Mouse (Mus musculus) neural tube, embryonic 15.5 days (tissue): ENCODE measurements around the gene Fam117a. TPM values are rescaled to one million over a fixed set of nuclear protein-coding genes. Genes with fewer than 3 reads are reported as not detected.

Experiments used
- ATAC-seq: fragments of 200-750 bp; cut with Nextera tagmentation; 2 replicates; pipeline ENCODE4 v1.8.0; 2017; ENCODE audit warnings: mild to moderate bottlenecking, moderate TSS enrichment, moderate library complexity; ENCODE audit not compliant: low FRiP score
- H3K27ac ChIP-seq: fragments of 300-500 bp; sonication (generic); replicated peaks from 2 replicates; pipeline ENCODE4 v1.5.1; 2015; ENCODE audit warnings: mild to moderate bottlenecking, inconsistent platforms
- H3K27me3 ChIP-seq: fragments of 300-500 bp; sonication (generic); replicated peaks from 2 replicates; pipeline ENCODE4 v1.6.1; 2015; ENCODE audit warnings: inconsistent platforms
- H3K36me3 ChIP-seq: fragments of 300-500 bp; sonication (generic); 2 replicates; pipeline ENCODE4 v1.6.1; 2015; ENCODE audit warnings: inconsistent platforms
- H3K4me1 ChIP-seq: fragments of 300-500 bp; sonication (generic); 2 replicates; pipeline ENCODE4 v1.6.1; 2015; ENCODE audit warnings: inconsistent platforms
- H3K4me2 ChIP-seq: fragments of 300-500 bp; sonication (generic); 2 replicates; pipeline ENCODE4 v1.6.1; 2015; ENCODE audit warnings: inconsistent platforms, mild to moderate bottlenecking, moderate library complexity
- H3K4me3 ChIP-seq: fragments of 300-500 bp; sonication (generic); replicated peaks from 2 replicates; pipeline ENCODE4 v1.5.1; 2015; ENCODE audit warnings: mild to moderate bottlenecking, inconsistent platforms
- H3K9ac ChIP-seq: fragments of 300-500 bp; sonication (generic); replicated peaks from 2 replicates; pipeline ENCODE4 v1.6.1; 2015; ENCODE audit warnings: mild to moderate bottlenecking, inconsistent platforms
- H3K9me3 ChIP-seq: fragments of 300-500 bp; sonication (generic); replicated peaks from 2 replicates; pipeline ENCODE4 v1.6.1; 2016; ENCODE audit warnings: inconsistent platforms
- WGBS: fragments of 180-500 bp; shearing (Covaris S2); methylation state at CpG from one replicate; pipeline ENCODE4 v1.1.7; 2015; ENCODE audit warnings: mixed read lengths; 5-methylcytosine and 5-hydroxymethylcytosine counted together
- polyA plus RNA-seq: library from polyadenylated mRNA; unstranded; fragments of >200 nt; fragmentation: Nextera tagmentation; extraction: Ambion mirVana; gene quantifications from 2 replicates; pipeline ENCODE4 v1.2.1, GENCODE M21; 2015

The Fam117a gene
- polyA plus RNA-seq, 1 experiment from 2014 or later, result 2.4 TPM

DNA sequence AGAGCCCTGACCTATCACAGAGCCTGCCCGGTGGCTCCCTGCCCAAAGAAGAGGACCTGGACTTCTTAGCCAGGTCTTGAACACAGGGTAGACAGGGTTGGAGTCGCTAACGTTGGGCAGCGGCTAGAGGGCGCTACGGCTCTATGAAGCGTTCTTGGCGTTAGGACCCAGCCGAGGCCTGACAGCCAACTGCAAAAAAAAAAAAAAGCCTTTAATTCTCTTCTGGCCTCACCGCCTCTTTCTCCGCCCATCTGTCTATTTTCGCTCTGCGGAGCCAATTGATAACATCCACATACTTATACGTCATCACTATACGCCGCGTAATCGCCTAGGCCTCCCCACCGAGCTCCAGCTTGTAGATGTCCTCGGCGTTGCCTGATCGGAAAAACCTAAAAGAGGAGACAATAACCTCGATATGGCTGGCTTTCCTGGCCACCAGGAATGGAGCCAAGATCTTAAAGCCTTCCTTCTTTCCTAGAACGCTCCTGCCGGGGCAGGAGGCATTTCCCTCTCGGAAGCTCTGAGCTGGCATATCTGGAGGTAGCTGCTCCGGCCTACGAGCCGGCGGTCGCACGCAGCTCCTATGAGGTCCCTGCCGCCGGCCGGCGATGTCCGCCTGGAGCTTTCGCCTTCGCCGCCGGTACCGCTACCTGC lies 47.6 kb downstream of the Fam117a start, which contains the start of gene Slc35b1:
TSS of gene Slc35b1 (plus strand) at position 374 of the 654 bp plus-strand sequence.
- Histone ChIP-seq H3K9me3 (no peaks in the 10 kb centered on the region), H3K36me3 (peaks cover 28% of the 10 kb centered on the region), H3K9ac (peak within 1 kb of the TSS; percentile 97), H3K27ac (peak within 1 kb of the TSS; percentile 93), H3K4me1 (peaks cover 21% of the 10 kb centered on the region), H3K4me2 (peak within 1 kb of the TSS; percentile 66), H3K27me3 (no peaks in the 10 kb centered on the region), H3K4me3 (peak within 1 kb of the TSS; percentile 95)
- 0% methylated on average over 42 of the region's 42 CpGs for WGBS
- peak; percentile 95 for ATAC-seq

- peak overlapping the region; percentile 93 for H3K27ac ChIP-seq
- peaks cover 21% of the 10 kb centered on the region for H3K4me1 ChIP-seq
- under 1% methylated on average over 14 of the region's 14 CpGs for WGBS
- peak overlapping the region; percentile 66 for H3K4me2 ChIP-seq
- peak overlapping the region; percentile 97 for H3K9ac ChIP-seq
- peaks cover 33% of the 10 kb centered on the region for H3K36me3 ChIP-seq
- no peaks in the 10 kb centered on the region for H3K9me3 ChIP-seq
- no peaks in the 10 kb centered on the region for H3K27me3 ChIP-seq
- ATAC-seq, result peak; percentile 39; the same call in 1 of the 2 replicates
- H3K4me3 ChIP-seq, result peak overlapping the region; percentile 95
Observed at GRCm38 (mm10) chr11:95384973-95385320, 48.1 kb downstream of the Fam117a start.

GRCm38 (mm10) chr11:95387354-95387753 lies 50.5 kb downstream of the Fam117a start:
- Histone ChIP-seq H3K4me1 (peaks cover 26% of the 10 kb centered on the region), H3K36me3 (peaks cover 55% of the 10 kb centered on the region), H3K4me3 (no peak overlapping the region), H3K27me3 (no peaks in the 10 kb centered on the region), H3K27ac (no peak overlapping the region), H3K4me2 (no peak overlapping the region), H3K9ac (no peak overlapping the region), H3K9me3 (no peaks in the 10 kb centered on the region)
- 90% methylated on average over 7 of the region's 7 CpGs for WGBS
- no peak for ATAC-seq

DNA sequence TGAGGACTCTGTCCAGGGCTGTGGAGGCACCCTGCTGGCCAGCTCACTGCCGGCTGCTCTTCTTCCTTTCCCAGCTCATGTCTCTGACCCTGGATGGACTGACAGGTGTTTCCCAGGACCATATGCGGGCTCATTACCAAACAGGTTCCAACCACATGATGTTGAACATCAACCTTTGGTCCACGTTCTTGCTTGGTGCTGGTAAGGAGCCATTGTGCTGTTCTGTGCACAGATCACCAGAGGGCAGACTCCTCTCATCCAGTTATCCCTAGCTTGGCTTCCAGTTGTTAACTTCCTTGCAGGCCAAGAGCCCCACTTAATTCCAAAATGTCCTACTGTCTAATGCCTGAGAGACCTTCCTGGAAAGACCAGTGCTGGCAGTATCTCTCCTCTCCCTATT lies 52.2 kb downstream of the Fam117a start:
- WGBS, result 76% methylated on average over 3 of the region's 3 CpGs
- ATAC-seq, result no peak
- Histone ChIP-seq H3K36me3 (peaks cover 56% of the 10 kb centered on the region), H3K4me1 (peaks cover 39% of the 10 kb centered on the region), H3K27me3 (no peaks in the 10 kb centered on the region), H3K9ac (no peak overlapping the region), H3K4me2 (no peak overlapping the region), H3K27ac (no peak overlapping the region), H3K9me3 (no peaks in the 10 kb centered on the region), H3K4me3 (no peak overlapping the region)

- H3K27me3 ChIP-seq, result no peaks in the 10 kb centered on the region
- H3K4me1 ChIP-seq, result peaks cover 38% of the 10 kb centered on the region
- no peak overlapping the region for H3K4me3 ChIP-seq
- H3K9me3 ChIP-seq, result no peaks in the 10 kb centered on the region
- ATAC-seq, result no peak
- 96% methylated on average over 6 of the region's 6 CpGs for WGBS
- H3K4me2 ChIP-seq, result no peak overlapping the region
- peaks cover 56% of the 10 kb centered on the region for H3K36me3 ChIP-seq
- H3K27ac ChIP-seq, result no peak overlapping the region
- no peak overlapping the region for H3K9ac ChIP-seq
Observed at GRCm38 (mm10) chr11:95390420-95390819, 53.6 kb downstream of the Fam117a start.

DNA sequence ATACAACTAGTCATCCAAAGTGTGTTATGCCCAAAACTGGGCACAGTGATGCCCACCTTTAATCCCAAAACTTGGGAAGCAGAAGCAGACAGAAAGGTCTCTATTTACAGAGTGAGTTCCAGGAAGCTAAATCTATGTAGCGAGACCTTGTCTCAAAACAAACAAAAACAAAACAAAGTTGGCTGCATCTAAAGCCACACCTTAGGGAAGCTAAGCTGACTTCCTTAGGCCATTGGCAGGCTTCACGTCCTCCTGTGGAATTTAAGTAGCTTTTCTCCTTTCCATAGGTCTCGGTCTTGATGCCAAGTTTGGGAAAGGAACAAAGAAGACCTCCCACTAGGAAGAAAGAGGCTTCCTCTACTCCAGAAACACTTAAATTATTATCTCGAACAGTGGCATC lies 54.4 kb downstream of the Fam117a start:
- no peaks in the 10 kb centered on the region for H3K9me3 ChIP-seq
- no peaks in the 10 kb centered on the region for H3K27me3 ChIP-seq
- H3K27ac ChIP-seq, result peak overlapping the region; percentile 18; the same call in 1 of the 2 replicates
- 81% methylated on average over 4 of the region's 4 CpGs for WGBS
- no peak overlapping the region for H3K4me3 ChIP-seq
- peaks cover 30% of the 10 kb centered on the region for H3K4me1 ChIP-seq
- no peak overlapping the region for H3K4me2 ChIP-seq
- no peak for ATAC-seq
- H3K9ac ChIP-seq, result no peak overlapping the region
- peaks cover 56% of the 10 kb centered on the region for H3K36me3 ChIP-seq

DNA sequence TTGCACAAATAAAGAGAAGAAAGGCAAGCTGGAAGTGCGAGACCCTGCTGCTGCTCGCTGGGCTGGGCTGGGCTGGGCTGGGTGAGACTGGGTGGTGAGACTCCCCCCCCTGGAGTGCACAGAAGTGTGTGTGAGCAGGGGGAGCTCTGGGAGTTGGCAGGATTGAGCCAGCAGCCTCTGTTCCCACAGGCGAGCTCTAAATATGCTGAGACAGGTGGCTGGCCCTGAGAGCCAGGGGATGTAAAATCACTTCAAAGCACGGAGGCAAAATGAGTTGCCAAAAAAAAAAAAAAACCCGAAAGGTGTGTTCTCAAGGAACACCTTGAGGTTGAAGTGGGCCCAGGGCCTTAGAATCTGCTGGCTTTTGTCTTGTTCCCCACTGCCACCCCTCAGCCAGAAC lies 54.9 kb downstream of the Fam117a start:
- H3K4me2 ChIP-seq, result no peak overlapping the region
- H3K9me3 ChIP-seq, result no peaks in the 10 kb centered on the region
- H3K9ac ChIP-seq, result no peak overlapping the region
- H3K36me3 ChIP-seq, result peaks cover 53% of the 10 kb centered on the region
- peak overlapping the region; percentile 18 for H3K27ac ChIP-seq
- H3K4me1 ChIP-seq, result peaks cover 25% of the 10 kb centered on the region
- H3K27me3 ChIP-seq, result no peaks in the 10 kb centered on the region
- no peak for ATAC-seq
- WGBS, result 58% methylated on average over 5 of the region's 5 CpGs
- no peak overlapping the region for H3K4me3 ChIP-seq

DNA sequence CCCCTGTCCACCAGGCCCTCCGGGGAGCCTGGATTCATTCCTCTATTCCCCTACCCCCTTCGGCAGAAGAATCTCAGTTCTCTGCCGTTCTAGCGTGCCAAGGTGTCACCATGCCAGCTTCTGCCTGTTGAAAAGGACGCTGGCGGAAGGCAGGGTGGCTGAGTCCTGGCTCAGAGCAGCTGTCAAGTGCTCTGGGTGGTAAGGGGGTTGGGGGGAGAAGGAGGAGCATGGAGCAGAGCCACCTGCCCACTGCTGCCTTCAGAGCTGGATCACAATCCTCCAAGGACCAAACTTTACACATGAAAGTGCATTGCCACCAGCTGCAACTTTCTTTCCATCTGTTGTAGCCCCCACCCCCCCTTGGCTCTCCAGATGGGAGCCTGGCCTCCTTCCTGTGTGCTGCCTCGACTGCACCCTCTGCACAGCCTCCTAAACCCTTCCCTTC lies 55.4 kb downstream of the Fam117a start:
- peak overlapping the region; percentile 18; the same call in 1 of the 2 replicates for H3K27ac ChIP-seq

GRCm38 (mm10) chr11:95392708-95393499 lies 56.1 kb downstream of the Fam117a start:
- WGBS, result 79% methylated on average over 11 of the region's 11 CpGs
- H3K27ac ChIP-seq, result no peak overlapping the region
- H3K27me3 ChIP-seq, result no peaks in the 10 kb centered on the region
- H3K9me3 ChIP-seq, result no peaks in the 10 kb centered on the region
- H3K4me1 ChIP-seq, result peaks cover 25% of the 10 kb centered on the region
- no peak overlapping the region for H3K4me3 ChIP-seq
- no peak overlapping the region for H3K9ac ChIP-seq
- H3K4me2 ChIP-seq, result no peak overlapping the region
- ATAC-seq, result no peak
- peaks cover 43% of the 10 kb centered on the region for H3K36me3 ChIP-seq

More for the DNA sequence above, 55.4 kb downstream of the Fam117a start:
- peak; percentile 73 for ATAC-seq
- Histone ChIP-seq H3K36me3 (peaks cover 50% of the 10 kb centered on the region), H3K4me3 (no peak overlapping the region), H3K27me3 (no peaks in the 10 kb centered on the region), H3K4me1 (peaks cover 22% of the 10 kb centered on the region), H3K9me3 (no peaks in the 10 kb centered on the region), H3K9ac (no peak overlapping the region), H3K4me2 (no peak overlapping the region)
- 40% methylated on average over 7 of the region's 7 CpGs for WGBS

- ATAC-seq, result no peak
- WGBS, result 27% methylated on average over 5 of the region's 5 CpGs
Observed at GRCm38 (mm10) chr11:95393500-95393816, 56.6 kb downstream of the Fam117a start.

GRCm38 (mm10) chr11:95394112-95394511 lies 57.3 kb downstream of the Fam117a start:
- Histone ChIP-seq H3K27ac (no peak overlapping the region), H3K4me3 (no peak overlapping the region), H3K9ac (no peak overlapping the region; the same call in 1 of the 2 replicates), H3K9me3 (no peaks in the 10 kb centered on the region), H3K27me3 (no peaks in the 10 kb centered on the region; the same call in 1 of the 2 replicates), H3K36me3 (peaks cover 31% of the 10 kb centered on the region), H3K4me2 (no peak overlapping the region), H3K4me1 (peaks cover 30% of the 10 kb centered on the region)
- whole genome bisulfite sequencing, result 9% methylated on average over 5 of the region's 5 CpGs
- ATAC-seq, result no peak

More at GRCm38 (mm10) chr11:95393500-95393816, 56.6 kb downstream of the Fam117a start:
- H3K4me2 ChIP-seq, result no peak overlapping the region
- no peaks in the 10 kb centered on the region for H3K9me3 ChIP-seq
- no peak overlapping the region for H3K4me3 ChIP-seq
- H3K4me1 ChIP-seq, result peaks cover 30% of the 10 kb centered on the region
- no peak overlapping the region for H3K9ac ChIP-seq
- H3K36me3 ChIP-seq, result peaks cover 38% of the 10 kb centered on the region
- H3K27ac ChIP-seq, result no peak overlapping the region
- H3K27me3 ChIP-seq, result no peaks in the 10 kb centered on the region

DNA sequence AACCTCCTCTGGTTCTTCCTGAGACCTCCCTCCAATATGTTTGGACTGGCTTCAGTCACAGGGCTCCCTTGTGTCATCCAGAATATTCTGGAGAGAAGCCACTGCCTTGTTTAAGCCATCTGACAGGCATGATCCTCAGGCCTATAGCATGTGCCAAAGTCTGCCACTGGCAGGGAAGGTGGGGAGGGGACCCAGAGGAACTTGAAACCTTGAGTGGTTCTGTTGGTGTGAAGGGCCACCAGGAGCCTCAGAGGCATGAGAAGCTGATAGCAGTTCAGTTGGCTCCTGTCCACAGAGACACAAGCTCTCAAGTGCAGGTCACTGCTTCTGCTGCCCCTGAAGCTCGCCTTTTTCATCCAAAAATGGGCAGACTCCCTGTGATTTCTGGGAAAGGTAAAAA lies 59.7 kb downstream of the Fam117a start:
- H3K36me3 ChIP-seq, result peaks cover 9% of the 10 kb centered on the region
- no peak overlapping the region for H3K27ac ChIP-seq
- no peak overlapping the region for H3K4me2 ChIP-seq
- no peaks in the 10 kb centered on the region for H3K9me3 ChIP-seq
- H3K4me3 ChIP-seq, result no peak overlapping the region
- H3K4me1 ChIP-seq, result peaks cover 34% of the 10 kb centered on the region
- ATAC-seq, result no peak
- WGBS, result 70% methylated on average over 1 of the region's 1 CpGs
- H3K27me3 ChIP-seq, result peaks cover 2% of the 10 kb centered on the region; the same call in 1 of the 2 replicates
- H3K9ac ChIP-seq, result no peak overlapping the region
